Mouse (Mus musculus): ENCODE measurements around the gene Kctd19. TPM values are rescaled to one million over a fixed set of nuclear protein-coding genes. Genes with fewer than 3 reads are reported as not detected.
A peak's percentile ranks its signal among the peaks of the same experiment; 100 is the strongest.

The Kctd19 gene
- polyA plus RNA-seq, 1 experiment from 2014 or later, result not detected

DNA sequence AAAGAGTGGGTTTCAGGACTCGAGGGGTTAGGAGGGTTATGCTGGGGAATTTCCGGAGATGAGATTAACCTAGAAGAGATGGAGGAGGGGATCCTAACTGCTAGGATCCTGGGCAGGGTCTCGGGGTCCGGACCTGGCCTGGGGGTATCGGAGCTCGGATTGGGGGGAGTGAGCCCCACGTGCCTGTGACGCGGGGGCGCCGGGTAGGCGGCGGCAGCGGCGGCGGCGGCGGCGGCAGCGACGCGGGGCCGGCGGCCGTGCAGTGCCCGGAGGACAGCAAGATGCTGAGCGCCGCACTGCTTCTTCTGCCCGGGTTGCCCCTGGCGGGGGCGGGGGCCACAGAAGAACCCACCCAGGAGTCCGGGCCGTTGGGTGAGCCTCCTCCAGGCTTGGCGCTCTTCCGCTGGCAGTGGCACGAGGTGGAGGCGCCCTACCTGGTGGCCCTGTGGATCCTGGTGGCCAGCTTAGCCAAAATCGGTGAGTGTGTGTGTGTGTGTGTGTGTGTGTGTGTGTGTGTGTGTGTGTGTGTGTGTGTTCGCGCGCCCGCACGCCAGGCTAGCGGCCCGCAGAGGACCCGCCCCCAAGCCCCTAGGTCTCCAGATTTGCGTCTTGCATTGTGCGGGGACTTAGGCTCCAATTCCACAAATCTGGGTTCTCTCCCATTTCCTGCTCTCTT is 64.1 kb downstream of the Kctd19 start:
- no peaks in the 10 kb centered on the region for H3K9me3 ChIP-seq (ENCODE audit: control insufficient read depth, low read length)
- peak overlapping the region; percentile 91 for H3K4me2 ChIP-seq (ENCODE audit: low read length)
- H3K4me3 ChIP-seq (replicated peaks; ENCODE audit: low read depth, low read length), result peak overlapping the region; percentile 68
- H3K9ac ChIP-seq (replicated peaks; ENCODE audit: low read length), result peak overlapping the region; percentile 80
- H3K27me3 ChIP-seq (ENCODE audit: control insufficient read depth, insufficient read depth, low read length), result no peaks in the 10 kb centered on the region; the same call in 1 of the 2 replicates
- under 1% methylated on average over 47 of the region's 48 CpGs for WGBS
- peak overlapping the region; percentile 67 for H3K27ac ChIP-seq (replicated peaks; ENCODE audit: low read depth, low read length)
- H3K36me3 ChIP-seq (ENCODE audit: control insufficient read depth, insufficient read depth, low read length), result no peaks in the 10 kb centered on the region
- ATAC-seq (ENCODE audit: low FRiP score, low TSS enrichment) (peak; percentile 52), DNase-seq (peak; percentile 74)
- peaks cover 28% of the 10 kb centered on the region for H3K4me1 ChIP-seq (ENCODE audit: control insufficient read depth, insufficient read depth, low read length)

DNA sequence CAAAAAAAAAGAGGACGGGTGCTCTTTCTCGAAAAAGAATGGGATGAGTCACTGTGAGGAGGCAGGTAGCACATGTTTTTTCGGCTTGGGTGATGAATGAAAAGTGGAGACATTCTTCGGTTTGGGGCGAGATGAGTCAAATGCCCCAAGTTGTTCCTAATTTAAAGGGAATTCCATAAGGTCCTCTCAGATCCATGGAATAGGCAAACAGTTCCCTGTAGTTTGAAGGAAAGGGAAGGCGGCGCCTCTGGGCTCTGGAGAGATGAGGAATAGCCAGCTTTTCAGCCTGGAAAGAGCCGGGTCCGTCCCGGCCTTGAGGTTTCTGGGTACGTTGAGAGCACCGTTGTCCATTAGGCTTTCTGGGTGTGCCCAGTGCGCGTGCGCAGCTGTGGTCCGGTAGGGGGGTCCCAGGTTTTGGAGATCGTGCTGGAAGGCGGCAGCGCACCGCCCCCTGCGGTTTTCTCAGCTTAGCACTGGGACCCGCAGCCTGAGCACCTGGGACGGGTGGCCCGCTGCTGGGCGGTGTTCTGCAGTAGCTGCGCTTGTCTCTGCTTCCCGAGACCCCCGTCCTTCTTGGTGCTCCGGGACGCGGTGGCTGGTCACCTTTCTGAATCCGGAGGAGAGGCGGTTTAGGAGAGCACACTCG is 64.7 kb downstream of the Kctd19 start, which contains the start of gene Slc9a5:
Slc9a5 (plus strand) TSS at position 394 of the 646 bp plus-strand sequence.
- H3K36me3 ChIP-seq (ENCODE audit: control insufficient read depth, insufficient read depth, low read length), result no peaks in the 10 kb centered on the region
- 1% methylated on average over 34 of the region's 34 CpGs for WGBS
- H3K27me3 ChIP-seq (ENCODE audit: control insufficient read depth, insufficient read depth, low read length), result no peaks in the 10 kb centered on the region; the same call in 1 of the 2 replicates
- H3K4me1 ChIP-seq (ENCODE audit: control insufficient read depth, insufficient read depth, low read length), result peaks cover 28% of the 10 kb centered on the region
- no peaks in the 10 kb centered on the region for H3K9me3 ChIP-seq (ENCODE audit: control insufficient read depth, low read length)
- ATAC-seq (ENCODE audit: low FRiP score, low TSS enrichment), result peak; percentile 36
- DNase-seq, result peak; percentile 87
- H3K4me3 ChIP-seq (replicated peaks; ENCODE audit: low read depth, low read length), result peak within 1 kb of the TSS; percentile 68
- H3K9ac ChIP-seq (replicated peaks; ENCODE audit: low read length), result peak within 1 kb of the TSS; percentile 80
- peak within 1 kb of the TSS; percentile 67 for H3K27ac ChIP-seq (replicated peaks; ENCODE audit: low read depth, low read length)
- H3K4me2 ChIP-seq (ENCODE audit: low read length), result peak within 1 kb of the TSS; percentile 91

DNA sequence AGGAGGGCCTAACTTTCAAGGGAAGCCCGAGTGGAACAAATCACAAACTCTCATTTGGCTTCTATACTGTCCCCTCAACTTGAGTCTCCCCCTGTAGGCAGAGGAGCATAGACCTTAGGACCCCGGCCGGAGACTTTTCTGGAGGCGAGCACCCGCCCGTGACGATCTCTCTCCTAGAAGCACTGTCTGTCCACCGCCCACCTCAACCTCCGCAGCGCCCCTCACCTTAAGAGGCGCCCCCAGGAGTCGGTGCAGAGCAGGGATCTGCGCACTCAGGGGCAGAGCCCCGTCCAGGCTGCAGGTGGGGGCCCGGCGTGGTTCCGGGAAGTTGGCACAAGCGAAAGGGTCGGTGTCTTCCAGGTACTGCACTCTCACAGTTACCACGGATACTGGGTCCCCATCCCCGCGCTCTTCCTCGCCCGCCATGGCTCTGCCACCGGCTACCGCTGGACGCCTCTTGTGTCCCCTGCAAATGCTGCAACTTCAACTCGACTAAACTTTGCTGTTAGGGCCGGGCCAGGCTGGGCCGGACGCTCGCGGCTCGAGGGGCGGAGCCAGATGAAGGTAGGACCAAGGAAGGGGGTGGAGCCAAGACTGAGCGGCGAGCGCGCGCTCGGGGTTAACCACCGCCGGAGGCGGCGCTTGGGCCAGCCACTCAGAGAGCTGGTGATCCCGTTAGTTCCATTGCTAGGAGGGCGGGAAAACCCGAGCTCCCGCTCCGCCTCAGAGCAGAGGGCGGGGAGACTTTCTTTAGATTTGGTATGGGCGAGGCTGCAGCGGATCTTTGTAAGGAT is 65.7 kb downstream of the Kctd19 start, which contains the start of gene Fhod1:
Fhod1 (minus strand) TSS at position 526 of the 794 bp plus-strand sequence.
- Histone ChIP-seq H3K4me2 (ENCODE audit: low read length) (peak within 1 kb of the TSS; percentile 91), H3K27ac (replicated peaks; ENCODE audit: low read depth, low read length) (peak within 1 kb of the TSS; percentile 67), H3K36me3 (ENCODE audit: control insufficient read depth, insufficient read depth, low read length) (no peaks in the 10 kb centered on the region), H3K4me1 (ENCODE audit: control insufficient read depth, insufficient read depth, low read length) (peaks cover 28% of the 10 kb centered on the region), H3K4me3 (replicated peaks; ENCODE audit: low read depth, low read length) (peak within 1 kb of the TSS; percentile 68), H3K9ac (replicated peaks; ENCODE audit: low read length) (peak within 1 kb of the TSS; percentile 80), H3K9me3 (ENCODE audit: control insufficient read depth, low read length) (no peaks in the 10 kb centered on the region), H3K27me3 (ENCODE audit: control insufficient read depth, insufficient read depth, low read length) (no peaks in the 10 kb centered on the region; the same call in 1 of the 2 replicates)
- ATAC-seq (ENCODE audit: low FRiP score, low TSS enrichment) (peak; percentile 86), DNase-seq (peak; percentile 95)
- under 1% methylated on average over 53 of the region's 53 CpGs for WGBS

DNA sequence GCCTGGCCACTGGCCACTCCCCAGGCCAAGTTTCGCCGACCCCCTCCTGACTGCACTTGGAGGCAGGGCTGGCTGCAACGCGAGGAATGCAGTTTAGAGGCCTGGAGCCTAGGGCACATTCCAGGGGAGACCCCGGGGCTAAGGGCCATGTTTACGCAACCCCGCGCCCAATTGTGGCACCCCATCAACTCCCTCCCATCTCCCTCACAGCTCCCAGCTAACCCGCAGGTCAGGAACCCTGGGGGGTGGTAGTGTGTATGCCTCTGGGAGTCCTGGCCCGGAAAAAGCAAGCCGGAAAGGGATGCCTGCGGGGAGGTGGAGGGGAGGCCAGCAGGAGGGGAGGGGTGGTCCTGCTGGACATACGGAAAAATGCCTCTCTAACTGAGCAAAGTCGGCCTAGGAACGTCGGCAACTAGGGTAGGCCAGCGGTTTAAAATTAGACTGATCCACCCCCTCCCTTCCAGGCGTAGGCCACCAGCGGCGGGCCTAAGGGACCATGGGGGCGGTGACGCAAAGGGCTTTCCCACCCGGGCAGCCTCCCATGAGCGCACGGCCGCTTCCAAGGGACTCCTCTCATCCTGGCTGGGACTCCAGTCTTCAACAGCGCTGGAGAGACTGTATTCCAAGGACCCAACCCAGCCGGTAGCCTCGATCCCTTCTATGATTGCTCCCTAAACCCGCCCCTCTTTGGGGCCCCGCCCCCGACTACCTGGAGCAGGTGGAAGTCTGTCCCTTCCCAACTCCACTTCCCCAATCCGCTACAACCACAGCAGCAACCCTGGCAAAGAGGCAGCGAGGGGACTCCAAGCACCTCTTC is 66.5 kb downstream of the Kctd19 start:
- no peaks in the 10 kb centered on the region for H3K36me3 ChIP-seq (ENCODE audit: control insufficient read depth, insufficient read depth, low read length)
- peak overlapping the region; percentile 2; the same call in 1 of the 2 replicates for H3K9ac ChIP-seq (replicated peaks; ENCODE audit: low read length)
- no peaks in the 10 kb centered on the region for H3K9me3 ChIP-seq (ENCODE audit: control insufficient read depth, low read length)
- DNase-seq (peak; percentile 17), ATAC-seq (ENCODE audit: low FRiP score, low TSS enrichment) (peak; percentile 2; the same call in 1 of the 2 replicates)
- H3K4me3 ChIP-seq (replicated peaks; ENCODE audit: low read depth, low read length), result peak overlapping the region; percentile 68
- H3K27me3 ChIP-seq (ENCODE audit: control insufficient read depth, insufficient read depth, low read length), result no peaks in the 10 kb centered on the region; the same call in 1 of the 2 replicates
- no peak overlapping the region for H3K27ac ChIP-seq (replicated peaks; ENCODE audit: low read depth, low read length)
- WGBS, result 2% methylated on average over 34 of the region's 34 CpGs
- H3K4me2 ChIP-seq (ENCODE audit: low read length), result peak overlapping the region; percentile 91
- peaks cover 28% of the 10 kb centered on the region for H3K4me1 ChIP-seq (ENCODE audit: control insufficient read depth, insufficient read depth, low read length)

GRCm38 (mm10) chr8:105345061-105345975 is 68.0 kb downstream of the Kctd19 start:
- H3K27ac ChIP-seq (replicated peaks; ENCODE audit: low read depth, low read length), result no peak overlapping the region
- H3K4me3 ChIP-seq (replicated peaks; ENCODE audit: low read depth, low read length), result no peak overlapping the region
- H3K9ac ChIP-seq (replicated peaks; ENCODE audit: low read length), result no peak overlapping the region
- WGBS, result 78% methylated on average over 7 of the region's 7 CpGs
- ATAC-seq (ENCODE audit: low FRiP score, low TSS enrichment) (no peak), DNase-seq (no peak)
- no peaks in the 10 kb centered on the region; the same call in 1 of the 2 replicates for H3K27me3 ChIP-seq (ENCODE audit: control insufficient read depth, insufficient read depth, low read length)
- H3K4me2 ChIP-seq (ENCODE audit: low read length), result no peak overlapping the region
- H3K9me3 ChIP-seq (ENCODE audit: control insufficient read depth, low read length), result no peaks in the 10 kb centered on the region
- no peaks in the 10 kb centered on the region for H3K36me3 ChIP-seq (ENCODE audit: control insufficient read depth, insufficient read depth, low read length)
- peaks cover 25% of the 10 kb centered on the region for H3K4me1 ChIP-seq (ENCODE audit: control insufficient read depth, insufficient read depth, low read length)

GRCm38 (mm10) chr8:105343791-105344574 is 69.3 kb downstream of the Kctd19 start:
- WGBS, result 77% methylated on average over 7 of the region's 8 CpGs
- H3K9ac ChIP-seq (replicated peaks; ENCODE audit: low read length), result no peak overlapping the region
- DNase-seq (no peak), ATAC-seq (ENCODE audit: low FRiP score, low TSS enrichment) (no peak)
- H3K27me3 ChIP-seq (ENCODE audit: control insufficient read depth, insufficient read depth, low read length), result no peaks in the 10 kb centered on the region; the same call in 1 of the 2 replicates
- H3K36me3 ChIP-seq (ENCODE audit: control insufficient read depth, insufficient read depth, low read length), result no peaks in the 10 kb centered on the region
- H3K4me2 ChIP-seq (ENCODE audit: low read length), result no peak overlapping the region
- no peak overlapping the region for H3K4me3 ChIP-seq (replicated peaks; ENCODE audit: low read depth, low read length)
- H3K4me1 ChIP-seq (ENCODE audit: control insufficient read depth, insufficient read depth, low read length), result peaks cover 18% of the 10 kb centered on the region; the same call in 1 of the 2 replicates
- no peak overlapping the region for H3K27ac ChIP-seq (replicated peaks; ENCODE audit: low read depth, low read length)
- no peaks in the 10 kb centered on the region for H3K9me3 ChIP-seq (ENCODE audit: control insufficient read depth, low read length)

DNA sequence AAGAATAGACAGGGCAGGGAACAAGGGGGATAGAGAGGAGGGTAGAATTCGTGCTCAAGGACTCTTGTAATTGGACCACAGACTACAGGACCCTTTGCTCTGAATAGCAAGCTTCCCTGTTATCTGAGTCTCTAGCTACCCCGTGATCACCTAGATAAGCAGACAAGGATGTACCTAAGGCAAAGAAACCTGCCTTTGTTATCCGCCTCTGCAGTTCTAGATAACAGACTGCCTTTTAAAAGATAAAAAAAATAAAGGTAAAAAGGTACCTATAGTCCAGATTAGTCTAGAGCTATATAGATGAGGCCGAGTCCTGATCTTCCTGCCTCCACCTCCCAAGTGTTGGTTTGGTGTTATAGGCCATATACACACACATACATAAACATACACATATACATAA is 70.5 kb downstream of the Kctd19 start:
- no peak for ATAC-seq (ENCODE audit: low FRiP score, low TSS enrichment)
- no peak overlapping the region for H3K4me2 ChIP-seq (ENCODE audit: low read length)
- no peak for DNase-seq
- H3K27ac ChIP-seq (replicated peaks; ENCODE audit: low read depth, low read length), result no peak overlapping the region
- WGBS, result 80% methylated on average over 4 of the region's 4 CpGs
- no peaks in the 10 kb centered on the region for H3K9me3 ChIP-seq (ENCODE audit: control insufficient read depth, low read length)
- H3K27me3 ChIP-seq (ENCODE audit: control insufficient read depth, insufficient read depth, low read length), result no peaks in the 10 kb centered on the region; the same call in 1 of the 2 replicates
- H3K36me3 ChIP-seq (ENCODE audit: control insufficient read depth, insufficient read depth, low read length), result no peaks in the 10 kb centered on the region
- H3K4me1 ChIP-seq (ENCODE audit: control insufficient read depth, insufficient read depth, low read length), result peaks cover 13% of the 10 kb centered on the region; the same call in 1 of the 2 replicates
- H3K9ac ChIP-seq (replicated peaks; ENCODE audit: low read length), result no peak overlapping the region
- no peak overlapping the region for H3K4me3 ChIP-seq (replicated peaks; ENCODE audit: low read depth, low read length)
